Mouse (Mus musculus) liver, adult 2 months (tissue): ENCODE results near the gene Omt2b.
"Not testable (repeated sequence)": the region's sequence is repeated elsewhere in the genome, so short reads cannot be mapped to it uniquely, and the experiment has no call there.

Experiments used
- CTCF ChIP-seq: fragments of 200-500 bp; IDR thresholded peaks from 2 replicates; pipeline ENCODE4 v1.5.1; 2011; ENCODE audit warnings: low read depth, low read length, control low read depth
- POLR2A ChIP-seq: fragments of 200-500 bp; IDR thresholded peaks from 2 replicates; pipeline ENCODE4 v1.6.1; 2011; ENCODE audit warnings: low read length, control low read depth; ENCODE audit not compliant: insufficient read depth; ENCODE audit errors: extremely low read depth

GRCm38 (mm10) chr9:78282002-78282711 is 45.2 kb upstream of the Omt2b start:
- TF ChIP-seq CTCF, POLR2A: not testable (repeated sequence)
